Mouse (Mus musculus) liver, embryonic 14.5 days (tissue): ENCODE measurements at regions not wholly inside any gene's neighbourhood (a gene's known extent, or its start where the extent isn't known, plus 50 kb on each side); places are given as distances from the start of the nearest gene placed in this dataset.

ENCODE experiments used
- CTCF ChIP-seq: IDR thresholded peaks from 2 replicates; pipeline ENCODE4 v1.5.1; 2016; ENCODE audit warnings: antibody characterized with exemption, low read depth, control low read depth
- EP300 ChIP-seq: IDR thresholded peaks from 2 replicates; pipeline ENCODE4 v1.6.1; 2016; ENCODE audit warnings: antibody characterized with exemption, low read depth

- TF ChIP-seq CTCF (no peak), EP300 (no peak)
Measured at GRCm38 (mm10) chr14:118366522-118366921, 99.8 kb downstream of the Gm9376 start.
